Mouse (Mus musculus): Measurements from ENCODE around the gene Acp4. TPM values are rescaled to one million over a fixed set of nuclear protein-coding genes. Genes with fewer than 3 reads are reported as not detected.

The Acp4 gene
- polyA plus RNA-seq (2012; rRNA removed), result not detected in 2 replicates

GRCm38 (mm10) chr7:44257278-44257677 lies at the start of gene Acp4:
Acp4 (minus strand) TSS chr7:44257378.

GRCm38 (mm10) chr7:44306516-44307240 lies 49.5 kb upstream of the Acp4 start, which contains the start of gene Clec11a:
Clec11a (minus strand) TSS chr7:44306902.

GRCm38 (mm10) chr7:44261147-44261546 lies 4.0 kb upstream of the Acp4 start, which contains the start of gene Gm15517:
Gm15517 (plus strand) TSS chr7:44261447.

GRCm38 (mm10) chr7:44246055-44246983 lies 10.9 kb downstream of the Acp4 start, which contains the start of the genes 1700028J19Rik and 2410002F23Rik:
1700028J19Rik (minus strand) TSS chr7:44246695.
2410002F23Rik (plus strand) TSS chr7:44246722.

GRCm38 (mm10) chr7:44235909-44236308 lies 21.3 kb downstream of the Acp4 start, which contains the start of gene Gm36864:
Gm36864 (plus strand) TSS chr7:44236177.

GRCm38 (mm10) chr7:44225076-44225475 lies 32.1 kb downstream of the Acp4 start, which contains the start of gene Klk1:
Klk1 (plus strand) TSS chr7:44225360.

GRCm38 (mm10) chr7:44215645-44216044 lies 41.5 kb downstream of the Acp4 start, which contains the start of gene Klk1b5:
Klk1b5 (plus strand) TSS chr7:44215945.

GRCm38 (mm10) chr7:44207135-44207534 lies 50.0 kb downstream of the Acp4 start, which contains the start of gene Klk1b4:
Klk1b4 (plus strand) TSS chr7:44207435.

Other genes with a start within 250 kb of the Acp4 start
- gene Klk1b26, start 245.2 kb downstream of the Acp4 start, polyA plus RNA-seq (2012; rRNA removed), result 0.08 TPM in 1 of 2 replicates, not detected in the other
- gene Klk1b27, start 205.1 kb downstream of the Acp4 start, polyA plus RNA-seq (2012; rRNA removed), result 0.07 TPM in 1 of 2 replicates, not detected in the other
- not detected in 2 replicates for gene Klk1b21, start 155.1 kb downstream of the Acp4 start, polyA plus RNA-seq (2012; rRNA removed)
- not detected in 2 replicates for gene Klk1b22, start 144.7 kb downstream of the Acp4 start, polyA plus RNA-seq (2012; rRNA removed)
- 0.05 TPM in 1 of 2 replicates, not detected in the other for gene Klk1b16, start 120.6 kb downstream of the Acp4 start, polyA plus RNA-seq (2012; rRNA removed)
- not detected in 2 replicates for gene Klk1b24, start 69.1 kb downstream of the Acp4 start, polyA plus RNA-seq (2012; rRNA removed)
- not detected in 2 replicates for gene Klk1b3, start 59.2 kb downstream of the Acp4 start, polyA plus RNA-seq (2012; rRNA removed)
- gene Klk1b4, start 49.9 kb downstream of the Acp4 start, polyA plus RNA-seq (2012; rRNA removed), result not detected in 2 replicates
- not detected in 2 replicates for gene Klk1b5, start 41.4 kb downstream of the Acp4 start, polyA plus RNA-seq (2012; rRNA removed)
- gene Klk1, start 32.0 kb downstream of the Acp4 start, polyA plus RNA-seq (2012; rRNA removed), result not detected in 2 replicates
- not detected in 2 replicates for gene Gm36864, start 21.2 kb downstream of the Acp4 start, polyA plus RNA-seq (2012; rRNA removed)
- gene 1700028J19Rik, start 10.7 kb downstream of the Acp4 start, polyA plus RNA-seq (2012; rRNA removed), result 1.3 and 1.7 TPM in 2 replicates
- gene 2410002F23Rik, start 10.7 kb downstream of the Acp4 start, polyA plus RNA-seq (2012; rRNA removed), result 296 and 311 TPM in 2 replicates
- gene Gm15517, start 4.1 kb upstream of the Acp4 start, polyA plus RNA-seq (2012; rRNA removed), result not detected in 2 replicates
- 2.7 and 7.5 TPM in 2 replicates for gene Clec11a, start 49.5 kb upstream of the Acp4 start, polyA plus RNA-seq (2012; rRNA removed)
- gene Shank1, start 52.9 kb upstream of the Acp4 start, polyA plus RNA-seq (2012; rRNA removed), result 23.2 and 35.2 TPM in 2 replicates
- 55.4 and 56.4 TPM in 2 replicates for gene Syt3, start 126.7 kb upstream of the Acp4 start, polyA plus RNA-seq (2012; rRNA removed)
- gene 1700008O03Rik, start 128.4 kb upstream of the Acp4 start, polyA plus RNA-seq (2012; rRNA removed), result 4.7 and 5.2 TPM in 2 replicates
- 229 and 267 TPM in 2 replicates for gene Lrrc4b, start 171.6 kb upstream of the Acp4 start, polyA plus RNA-seq (2012; rRNA removed)
- gene Aspdh, start 208.0 kb upstream of the Acp4 start, polyA plus RNA-seq (2012; rRNA removed), result 13.8 and 16.1 TPM in 2 replicates
- 75.4 and 77.8 TPM in 2 replicates for gene Josd2, start 210.6 kb upstream of the Acp4 start, polyA plus RNA-seq (2012; rRNA removed)
- gene Emc10, start 239.2 kb upstream of the Acp4 start, polyA plus RNA-seq (2012; rRNA removed), result 210 and 223 TPM in 2 replicates
- 25.2 and 26.6 TPM in 2 replicates for gene Fam71e1, start 239.2 kb upstream of the Acp4 start, polyA plus RNA-seq (2012; rRNA removed)